18 mouse cellular contexts compared by ENCODE assay signal in the genomic region with DNA sequence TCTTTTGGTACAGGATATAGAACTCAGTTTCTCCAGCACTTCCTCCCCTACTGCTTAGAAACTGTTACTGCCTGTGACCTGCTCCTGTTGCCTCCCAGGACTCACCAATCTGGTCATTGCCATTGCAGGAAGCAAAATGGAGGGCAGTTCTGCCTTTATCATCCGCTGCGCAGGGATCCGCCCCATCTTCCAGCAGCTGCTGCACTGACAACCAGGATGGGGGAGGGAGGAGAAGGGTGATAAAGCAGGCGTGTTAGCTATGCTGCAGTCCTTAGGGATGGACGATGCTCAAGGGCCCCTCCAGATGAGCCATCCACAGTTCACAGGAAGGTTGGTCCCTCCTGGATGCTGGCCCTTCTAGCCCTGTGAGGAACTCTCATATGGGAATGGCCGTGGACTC. TPM values are rescaled to one million over a fixed set of nuclear protein-coding genes. Genes with fewer than 3 reads are reported as not detected.
"Had no signal": no experiment of that assay in that cellular context is flagged by ENCODE, and none has a peak within 500 bp of the region (broad histone marks: within the 10 kb centered on the region; RNA-seq: fewer than 3 reads in every experiment).

No protein-coding gene starts in this region.

- H3K9me3 ChIP-seq: intestine, embryonic 15.5 days; limb, embryonic 12.5 days; lung, embryonic 15.5 days; midbrain, embryonic 12.5 days; stomach, embryonic 15.5 days had no signal

- H3K4me3 ChIP-seq: intestine, embryonic 15.5 days; layer of hippocampus, adult 2 months; limb, embryonic 12.5 days; lung, embryonic 15.5 days; midbrain, embryonic 12.5 days; stomach, embryonic 15.5 days had no signal

- H3K27me3 ChIP-seq: intestine, embryonic 15.5 days; limb, embryonic 12.5 days; lung, embryonic 15.5 days; midbrain, embryonic 12.5 days; stomach, embryonic 15.5 days had no signal

- H3K9ac ChIP-seq: intestine, embryonic 15.5 days; limb, embryonic 12.5 days; lung, embryonic 15.5 days; midbrain, embryonic 12.5 days; stomach, embryonic 15.5 days had no signal

- ATAC-seq: intestine, embryonic 15.5 days; midbrain, embryonic 16.5 days had no signal

- DNase-seq: kidney, adult 18-20 months; kidney, postnatal 10 days; kidney, postnatal 4 days; lung, postnatal 36 days; right cerebral cortex, postnatal 14 days; thymus, adult 2 months; thymus, postnatal 25 days had no signal

- H3K27ac ChIP-seq: intestine, embryonic 15.5 days; layer of hippocampus, adult 2 months; limb, embryonic 12.5 days; lung, embryonic 15.5 days; midbrain, embryonic 12.5 days; stomach, embryonic 15.5 days had no signal

- H3K4me2 ChIP-seq: intestine, embryonic 15.5 days; limb, embryonic 12.5 days; lung, embryonic 15.5 days; midbrain, embryonic 12.5 days; stomach, embryonic 15.5 days had no signal

RNA-seq across cellular contexts. Expression of a gene that starts 16.2 kb away (rescaled TPM):
- total RNA-seq: left cerebral cortex, postnatal 36 days; liver, adult 2 months had no signal
- polyA plus RNA-seq: limb, embryonic 12.5 days; liver, adult 2 months; lung, embryonic 15.5 days; midbrain, embryonic 12.5 days; midbrain, embryonic 16.5 days; neural tube, embryonic 14.5 days; testis, adult 2 months had no signal
